Mouse (Mus musculus) left cerebral cortex, postnatal 14 days (tissue): ENCODE data around the gene Esrrg. TPM values are rescaled to one million over a fixed set of nuclear protein-coding genes. Genes with fewer than 3 reads are reported as not detected.

Source experiments
- DNase-seq, 2 experiments: peaks; one replicate each; pipeline ENCODE4 v3.0.0; 2021 to 2022; ENCODE audit warnings: low spot score in 2 of 2, mixed read lengths in 1 of 2
- intact Hi-C: fragments of 180-260 bp; cut with DNase I; formaldehyde crosslinking; loops from one replicate; pipeline ENCODE4 v1.15.1; 2025
- total RNA-seq, 2 experiments: library from RNA; stranded (reverse); gene quantifications; 2 replicates each; pipeline ENCODE4 v1.2.3; 2021

Gene Esrrg
- total RNA-seq, 2 experiments from 2014 or later: 21.6 to 25.1 TPM

GRCm38 (mm10) chr1:188085116-188085879 is 476.7 kb downstream of the Esrrg start:
- no peak for DNase-seq
- intact Hi-C loops: no loop called here

- DNase-seq: no peak
- intact Hi-C loops: no loop called here
Observed at GRCm38 (mm10) chr1:188093724-188094123, 485.1 kb downstream of the Esrrg start.

- intact Hi-C loops: no loop called here
- no peak for DNase-seq
Observed at GRCm38 (mm10) chr1:188101832-188102231, 493.2 kb downstream of the Esrrg start.

- intact Hi-C loops: no loop called here
- no peak for DNase-seq
Observed at GRCm38 (mm10) chr1:188103179-188103578, 494.6 kb downstream of the Esrrg start.

GRCm38 (mm10) chr1:188105516-188105915 is 496.9 kb downstream of the Esrrg start:
- DNase-seq: no peak
- intact Hi-C loops: no loop called here

- intact Hi-C loops: no loop called here
- no peak for DNase-seq
Observed at GRCm38 (mm10) chr1:188107946-188108345, 499.4 kb downstream of the Esrrg start.

- no peak for DNase-seq
- intact Hi-C loops: no loop called here
Observed at GRCm38 (mm10) chr1:188111552-188111951, 503.0 kb downstream of the Esrrg start.

- no peak for DNase-seq
- intact Hi-C loops: no loop called here
Observed at GRCm38 (mm10) chr1:188113240-188113639, 504.6 kb downstream of the Esrrg start.

GRCm38 (mm10) chr1:188118125-188118524 is 509.5 kb downstream of the Esrrg start:
- DNase-seq: peak; percentile 47 to 66
- intact Hi-C loops: no loop called here

- intact Hi-C loops: no loop called here
- DNase-seq: no peak
Observed at GRCm38 (mm10) chr1:188119806-188120205, 511.2 kb downstream of the Esrrg start.

GRCm38 (mm10) chr1:188125521-188126021 is 517.0 kb downstream of the Esrrg start:
- DNase-seq: no peak
- intact Hi-C loops: no loop called here

GRCm38 (mm10) chr1:188136126-188136525 is 527.5 kb downstream of the Esrrg start:
- intact Hi-C loops: no loop called here

GRCm38 (mm10) chr1:188139473-188139872 is 530.9 kb downstream of the Esrrg start:
- intact Hi-C loops: no loop called here
- no peak for DNase-seq

More at GRCm38 (mm10) chr1:188136126-188136525, 527.5 kb downstream of the Esrrg start:
- DNase-seq: no peak

GRCm38 (mm10) chr1:188140221-188140620 is 531.6 kb downstream of the Esrrg start:
- intact Hi-C loops: no loop called here
- DNase-seq: no peak

GRCm38 (mm10) chr1:188147381-188148156 is 539.0 kb downstream of the Esrrg start:
- intact Hi-C loops: no loop called here
- DNase-seq: no peak

- DNase-seq: no peak
- intact Hi-C loops: no loop called here
Observed at GRCm38 (mm10) chr1:188151066-188151465, 542.5 kb downstream of the Esrrg start.

GRCm38 (mm10) chr1:188152011-188152410 is 543.4 kb downstream of the Esrrg start:
- no peak for DNase-seq
- intact Hi-C loops: no loop called here

GRCm38 (mm10) chr1:188153665-188154064 is 545.1 kb downstream of the Esrrg start:
- intact Hi-C loops: no loop called here

GRCm38 (mm10) chr1:188154466-188155110 is 546.0 kb downstream of the Esrrg start:
- DNase-seq: no peak

More at GRCm38 (mm10) chr1:188153665-188154064, 545.1 kb downstream of the Esrrg start:
- DNase-seq: no peak

More at GRCm38 (mm10) chr1:188154466-188155110, 546.0 kb downstream of the Esrrg start:
- intact Hi-C loops: no loop called here
